Mouse (Mus musculus): ENCODE measurements around the gene Gm28041.
"Not testable (repeated sequence)": the region's sequence is repeated elsewhere in the genome, so short reads cannot be mapped to it uniquely, and the experiment has no call there.

DNA sequence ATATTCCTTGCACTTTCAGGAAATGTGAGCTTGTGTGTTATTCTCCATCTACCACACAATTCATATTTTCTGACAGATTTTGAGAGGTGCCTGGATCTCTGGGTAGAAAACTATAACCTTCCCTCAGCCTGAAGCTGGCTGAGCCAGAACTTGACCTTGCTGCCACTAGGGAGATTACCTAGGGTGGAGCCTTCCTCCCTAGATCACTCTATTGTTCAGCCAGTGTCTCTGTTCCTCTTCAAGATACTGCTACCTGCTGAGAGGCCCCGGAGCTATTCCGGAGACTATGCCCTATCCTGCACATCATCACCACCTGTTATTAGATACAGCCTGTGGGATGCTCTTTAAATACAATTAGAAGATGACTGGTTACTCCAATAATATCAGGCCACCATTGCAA, 47.0 kb upstream of the Gm28041 start:
- not testable (repeated sequence) for TF ChIP-seq POLR2A (IDR thresholded peaks at IDR 0.05; ENCODE audit: insufficient read length, low read depth); E2F4 (IDR thresholded peaks at IDR 0.05; ENCODE audit: insufficient read depth); POLR2AphosphoS2 (IDR thresholded peaks at IDR 0.05; ENCODE audit: insufficient read length, low read depth)
